Mouse (Mus musculus): ENCODE measurements around the gene Hoxd10. TPM values are rescaled to one million over a fixed set of nuclear protein-coding genes. Genes with fewer than 3 reads are reported as not detected.
A peak's percentile ranks its signal among the peaks of the same experiment; 100 is the strongest.

The Hoxd10 gene
- polyA plus RNA-seq, 1 experiment from 2014 or later, result not detected

DNA sequence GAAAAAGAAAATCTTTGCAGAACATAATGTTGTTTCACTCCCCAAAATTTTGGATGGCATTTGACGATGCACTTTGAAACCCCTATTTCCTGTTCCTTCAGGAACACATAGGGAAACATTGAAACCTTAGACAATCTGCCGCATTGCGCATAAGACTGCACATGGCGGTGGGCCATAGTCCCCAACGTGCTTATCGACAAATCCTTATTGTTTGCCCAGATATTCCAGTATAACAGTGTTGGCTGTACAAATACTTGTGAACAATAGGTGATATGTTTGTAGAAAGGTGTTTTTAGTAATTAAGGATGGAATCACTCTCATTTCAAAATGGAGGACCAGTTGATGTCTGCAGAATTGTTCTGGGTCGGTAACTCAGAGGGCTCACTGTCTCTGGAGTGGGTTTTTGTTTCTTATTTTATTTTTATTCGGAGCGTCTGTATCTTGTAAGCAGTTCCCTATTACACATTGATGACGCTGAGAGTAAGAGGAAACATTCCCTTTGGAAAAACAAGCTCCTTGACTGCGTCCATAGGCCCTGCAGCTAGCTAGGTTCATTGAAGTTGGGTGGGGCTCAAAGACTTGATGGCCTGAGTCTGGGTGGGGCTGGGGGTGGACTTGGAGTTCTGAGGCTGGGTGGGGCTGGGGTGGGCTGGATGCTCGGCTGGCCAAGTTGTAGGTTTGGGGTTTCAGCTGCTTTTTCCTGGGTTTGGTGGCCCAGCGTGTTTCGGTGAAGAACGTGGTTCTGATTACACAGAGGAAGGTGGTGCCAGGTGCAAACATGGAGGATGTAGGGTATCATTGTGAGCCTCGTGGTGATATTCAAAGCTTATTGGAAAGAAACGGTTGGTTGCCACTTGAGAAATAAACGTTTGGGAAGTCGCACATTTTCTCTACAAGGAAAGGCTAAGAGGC lies 21.8 kb downstream of the Hoxd10 start:
- Histone ChIP-seq H3K4me2 (no peak overlapping the region), H3K4me3 (no peak overlapping the region), H3K9me3 (no peaks in the 10 kb centered on the region), H3K27me3 (replicated peaks) (peaks cover 96% of the 10 kb centered on the region), H3K9ac (no peak overlapping the region), H3K27ac (no peak overlapping the region), H3K4me1 (peaks cover 6% of the 10 kb centered on the region), H3K36me3 (replicated peaks) (no peaks in the 10 kb centered on the region)
- 4% methylated on average over 19 of the region's 19 CpGs for WGBS
- ATAC-seq (replicated peaks), result no peak

DNA sequence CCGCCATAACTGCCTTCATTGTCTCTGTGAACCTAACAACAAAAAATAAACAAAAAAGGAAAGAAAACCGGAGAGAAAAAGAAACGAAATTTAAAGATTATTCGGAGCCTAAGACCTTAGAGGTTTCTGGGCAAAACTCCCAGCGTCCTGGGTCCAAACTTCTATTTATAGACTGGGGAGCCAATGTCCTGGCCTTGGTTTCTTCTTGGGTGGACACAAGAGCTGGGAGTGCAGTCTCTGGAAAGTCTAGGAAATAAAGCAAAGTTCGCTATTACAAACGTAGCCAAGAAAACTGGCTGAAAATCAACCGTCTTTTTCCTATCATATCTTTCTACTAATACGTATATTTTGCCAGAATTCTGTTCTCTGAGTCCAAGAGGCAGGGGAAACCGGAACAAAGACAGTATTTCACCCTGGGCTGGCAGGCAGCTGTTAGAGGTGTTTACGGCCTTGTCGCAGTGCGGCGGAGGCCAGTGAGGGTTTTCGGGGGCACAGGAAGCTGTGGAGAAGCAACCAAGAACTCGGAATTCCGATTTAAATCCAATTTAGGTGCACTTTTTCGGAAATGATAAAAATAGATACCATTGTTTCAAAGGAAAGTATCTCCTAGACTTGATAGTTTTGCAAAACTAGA lies 22.5 kb downstream of the Hoxd10 start:
- Histone ChIP-seq H3K4me3 (no peak overlapping the region), H3K4me2 (no peak overlapping the region), H3K9me3 (no peaks in the 10 kb centered on the region), H3K4me1 (peaks cover 6% of the 10 kb centered on the region), H3K9ac (no peak overlapping the region), H3K27ac (no peak overlapping the region), H3K36me3 (replicated peaks) (no peaks in the 10 kb centered on the region), H3K27me3 (replicated peaks) (peaks cover 96% of the 10 kb centered on the region)
- no peak for ATAC-seq (replicated peaks)
- 2% methylated on average over 18 of the region's 18 CpGs for WGBS

GRCm38 (mm10) chr2:74714881-74715280 lies 23.2 kb downstream of the Hoxd10 start:
- H3K4me2 ChIP-seq, result no peak overlapping the region
- no peak for ATAC-seq (replicated peaks)
- H3K27me3 ChIP-seq (replicated peaks), result peaks cover 96% of the 10 kb centered on the region
- no peak overlapping the region for H3K9ac ChIP-seq
- H3K4me1 ChIP-seq, result peaks cover 6% of the 10 kb centered on the region
- no peak overlapping the region for H3K4me3 ChIP-seq
- H3K27ac ChIP-seq, result no peak overlapping the region
- no peaks in the 10 kb centered on the region for H3K9me3 ChIP-seq
- under 1% methylated on average over 14 of the region's 14 CpGs for WGBS
- H3K36me3 ChIP-seq (replicated peaks), result no peaks in the 10 kb centered on the region

DNA sequence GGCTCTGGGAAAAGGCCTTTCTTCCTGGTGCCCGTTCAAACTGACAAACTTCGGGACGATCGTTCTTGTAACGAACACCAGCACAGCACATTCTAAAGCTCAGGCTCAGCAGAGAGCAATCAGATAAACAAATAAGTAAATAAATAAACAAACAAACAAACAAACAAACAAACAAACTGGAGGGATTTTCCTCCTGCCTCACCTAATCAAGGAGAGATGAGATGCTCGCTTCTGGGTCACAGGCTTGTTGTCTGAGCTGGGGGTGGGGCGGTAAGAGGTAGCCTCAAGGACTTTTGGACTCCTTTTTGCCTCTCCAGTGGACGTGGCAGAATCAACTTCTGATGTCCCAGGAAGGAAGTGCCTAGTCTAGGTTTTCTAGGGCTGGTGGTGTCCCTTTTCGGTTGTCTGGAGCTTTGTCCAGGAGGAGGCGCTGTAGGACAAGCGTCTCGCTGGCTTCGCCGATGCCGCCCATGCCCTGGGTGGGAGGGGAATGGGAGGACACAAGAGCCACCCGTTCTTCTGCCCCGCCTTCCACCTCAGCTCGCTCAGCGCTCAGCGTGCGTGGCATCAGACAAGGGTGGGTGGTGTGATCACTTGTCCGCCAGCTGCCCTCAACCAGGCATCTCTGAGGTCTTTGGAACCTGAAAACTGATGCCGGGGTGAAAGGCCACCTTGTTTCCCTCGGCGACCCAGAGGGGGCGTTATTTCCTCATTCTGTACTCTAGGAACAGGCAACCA lies 23.9 kb downstream of the Hoxd10 start:
- WGBS, result 2% methylated on average over 26 of the region's 26 CpGs
- ATAC-seq (replicated peaks), result no peak; the same call in 1 of the 2 replicates

DNA sequence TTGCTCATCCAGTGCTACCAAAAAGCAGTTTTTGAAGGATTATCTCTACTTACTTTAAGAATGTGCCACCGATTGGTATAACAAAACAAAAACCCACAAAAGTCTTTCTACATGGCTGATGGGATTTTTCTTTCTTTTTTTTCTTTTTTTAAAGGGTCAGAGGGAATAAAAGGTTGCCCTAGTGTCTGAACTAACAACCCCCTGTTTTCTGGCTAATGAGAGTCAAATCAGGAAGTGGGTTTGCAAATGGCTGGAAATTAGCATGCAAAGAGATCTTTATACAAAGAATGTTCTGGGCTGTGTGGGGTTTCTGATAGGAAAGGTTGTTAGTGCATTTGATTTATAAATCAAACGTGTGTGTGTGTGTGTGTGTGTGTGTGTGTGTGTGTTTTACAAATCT lies 28.7 kb downstream of the Hoxd10 start:
- Histone ChIP-seq H3K9me3 (no peaks in the 10 kb centered on the region), H3K27me3 (replicated peaks) (peaks cover 99% of the 10 kb centered on the region), H3K27ac (no peak overlapping the region), H3K4me1 (no peaks in the 10 kb centered on the region), H3K4me2 (no peak overlapping the region), H3K36me3 (replicated peaks) (no peaks in the 10 kb centered on the region), H3K4me3 (no peak overlapping the region), H3K9ac (no peak overlapping the region)
- 6% methylated on average over 2 of the region's 2 CpGs for WGBS
- no peak for ATAC-seq (replicated peaks)

More for the DNA sequence above, 23.9 kb downstream of the Hoxd10 start:
- no peaks in the 10 kb centered on the region for H3K36me3 ChIP-seq (replicated peaks)
- H3K4me1 ChIP-seq, result peaks cover 6% of the 10 kb centered on the region
- no peak overlapping the region for H3K27ac ChIP-seq
- H3K4me3 ChIP-seq, result no peak overlapping the region
- H3K27me3 ChIP-seq (replicated peaks), result peaks cover 96% of the 10 kb centered on the region
- no peak overlapping the region for H3K9ac ChIP-seq
- no peaks in the 10 kb centered on the region for H3K9me3 ChIP-seq
- H3K4me2 ChIP-seq, result peak overlapping the region; percentile 39

GRCm38 (mm10) chr2:74720955-74721491 lies 29.3 kb downstream of the Hoxd10 start:
- H3K4me1 ChIP-seq, result no peaks in the 10 kb centered on the region
- H3K4me3 ChIP-seq, result no peak overlapping the region
- 2% methylated on average over 5 of the region's 5 CpGs for WGBS
- H3K27me3 ChIP-seq (replicated peaks), result peaks cover 99% of the 10 kb centered on the region
- no peak for ATAC-seq (replicated peaks)
- H3K36me3 ChIP-seq (replicated peaks), result no peaks in the 10 kb centered on the region
- H3K9me3 ChIP-seq, result no peaks in the 10 kb centered on the region
- H3K9ac ChIP-seq, result no peak overlapping the region
- H3K27ac ChIP-seq, result no peak overlapping the region
- H3K4me2 ChIP-seq, result no peak overlapping the region

GRCm38 (mm10) chr2:74721882-74722281 lies 30.2 kb downstream of the Hoxd10 start:
- H3K36me3 ChIP-seq (replicated peaks), result no peaks in the 10 kb centered on the region
- H3K9ac ChIP-seq, result no peak overlapping the region
- no peaks in the 10 kb centered on the region for H3K9me3 ChIP-seq
- no peak overlapping the region for H3K27ac ChIP-seq
- no peak overlapping the region for H3K4me2 ChIP-seq
- no peak for ATAC-seq (replicated peaks)
- WGBS, result 5% methylated on average over 6 of the region's 6 CpGs
- H3K4me3 ChIP-seq, result no peak overlapping the region
- H3K4me1 ChIP-seq, result 0 out of 2 replicates have a peak, but pooled peaks cover 2% of the 10 kb centered on the region
- H3K27me3 ChIP-seq (replicated peaks), result peaks cover 99% of the 10 kb centered on the region

DNA sequence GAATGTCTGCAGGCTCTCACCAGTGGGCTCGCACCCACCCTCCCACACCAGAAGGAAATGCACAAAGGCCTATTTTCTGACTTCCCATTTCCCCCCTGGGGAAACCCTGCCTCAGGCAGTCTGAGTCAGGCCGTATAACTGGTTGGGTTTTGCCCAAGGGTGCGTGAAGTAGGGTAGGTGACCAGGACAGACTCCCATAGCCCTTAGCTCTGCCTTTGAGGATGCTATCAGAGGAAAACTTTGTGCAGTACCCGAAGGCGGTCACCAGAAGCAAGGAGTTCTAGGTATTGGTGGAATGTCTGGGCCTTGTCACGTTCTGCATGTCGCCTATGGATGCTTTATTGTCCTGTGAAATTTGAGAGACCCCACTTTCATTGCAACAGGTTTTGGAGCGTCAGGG lies 31.2 kb downstream of the Hoxd10 start:
- Histone ChIP-seq H3K27me3 (replicated peaks) (peaks cover 99% of the 10 kb centered on the region), H3K4me2 (no peak overlapping the region), H3K27ac (no peak overlapping the region), H3K9me3 (no peaks in the 10 kb centered on the region), H3K36me3 (replicated peaks) (no peaks in the 10 kb centered on the region), H3K9ac (no peak overlapping the region), H3K4me1 (0 out of 2 replicates have a peak, but pooled peaks cover 3% of the 10 kb centered on the region), H3K4me3 (no peak overlapping the region)
- ATAC-seq (replicated peaks), result no peak
- 4% methylated on average over 8 of the region's 8 CpGs for WGBS

DNA sequence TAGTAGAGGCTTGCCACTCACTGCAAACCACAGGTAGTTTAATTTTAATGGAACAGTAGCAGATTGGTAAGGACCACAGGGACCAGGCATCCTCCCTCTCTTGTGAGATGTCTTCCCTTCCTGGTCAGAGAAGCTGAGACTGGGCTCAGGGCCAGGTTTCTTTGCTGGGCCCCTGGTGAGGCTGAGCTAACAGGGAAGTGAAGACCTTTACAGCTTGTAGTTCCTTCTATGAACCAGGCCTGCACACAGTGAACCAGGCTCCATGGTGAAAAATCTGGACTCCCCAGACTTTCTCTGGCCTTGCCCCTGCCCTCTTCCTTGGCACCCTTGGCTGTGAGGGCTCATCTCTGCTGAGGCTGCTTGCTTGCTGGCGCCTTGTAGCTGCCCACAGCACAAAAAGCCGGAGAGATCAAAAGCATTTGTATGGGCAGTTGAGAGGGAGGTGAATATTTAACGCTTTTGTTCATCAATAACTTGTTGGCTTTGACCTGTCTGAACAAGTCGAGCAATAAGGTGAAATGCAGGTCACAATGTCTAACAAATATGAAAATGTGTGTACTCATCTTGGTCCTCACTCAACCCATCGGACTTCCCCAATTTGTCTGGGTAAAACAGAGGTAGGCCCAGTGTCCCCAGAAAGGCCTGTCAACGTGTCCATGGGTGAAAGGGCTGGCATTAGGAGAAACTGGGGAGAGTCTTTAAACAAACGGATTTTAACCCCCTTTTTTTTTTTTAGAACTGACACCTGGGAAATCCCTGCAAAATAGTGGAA lies 32.7 kb downstream of the Hoxd10 start:
- ATAC-seq (replicated peaks), result no peak
- Histone ChIP-seq H3K36me3 (replicated peaks) (no peaks in the 10 kb centered on the region), H3K9me3 (no peaks in the 10 kb centered on the region), H3K27me3 (replicated peaks) (peaks cover 99% of the 10 kb centered on the region), H3K4me3 (no peak overlapping the region), H3K27ac (no peak overlapping the region), H3K4me1 (0 out of 2 replicates have a peak, but pooled peaks cover 3% of the 10 kb centered on the region), H3K4me2 (no peak overlapping the region), H3K9ac (no peak overlapping the region)
- 7% methylated on average over 7 of the region's 7 CpGs for WGBS

GRCm38 (mm10) chr2:74725171-74725570 lies 33.4 kb downstream of the Hoxd10 start:
- Histone ChIP-seq H3K4me3 (no peak overlapping the region), H3K27ac (no peak overlapping the region), H3K9me3 (no peaks in the 10 kb centered on the region), H3K27me3 (replicated peaks) (peaks cover 97% of the 10 kb centered on the region), H3K4me1 (0 out of 2 replicates have a peak, but pooled peaks cover 3% of the 10 kb centered on the region), H3K9ac (no peak overlapping the region), H3K36me3 (replicated peaks) (no peaks in the 10 kb centered on the region), H3K4me2 (no peak overlapping the region)
- no peak for ATAC-seq (replicated peaks)
- WGBS, result 2% methylated on average over 17 of the region's 17 CpGs

GRCm38 (mm10) chr2:74726551-74726950 lies 34.8 kb downstream of the Hoxd10 start, which contains the start of gene Gm28230:
Gene Gm28230 (plus strand): TSS chr2:74726728.
- ATAC-seq (replicated peaks), result no peak
- Histone ChIP-seq H3K4me1 (0 out of 2 replicates have a peak, but pooled peaks cover 3% of the 10 kb centered on the region), H3K27ac (no peak within 1 kb of the TSS), H3K27me3 (replicated peaks) (peaks cover 96% of the 10 kb centered on the region), H3K9me3 (no peaks in the 10 kb centered on the region), H3K9ac (no peak within 1 kb of the TSS), H3K36me3 (replicated peaks) (no peaks in the 10 kb centered on the region), H3K4me3 (no peak within 1 kb of the TSS), H3K4me2 (peak within 1 kb of the TSS; percentile 6; the same call in 1 of the 2 replicates)
- whole genome bisulfite sequencing, result 3% methylated on average over 5 of the region's 5 CpGs
